Mouse (Mus musculus): ENCODE data around the gene Mpp3.
"Not testable (repeated sequence)": the region's sequence is repeated elsewhere in the genome, so short reads cannot be mapped to it uniquely, and the experiment has no call there.

The Mpp3 gene

GRCm38 (mm10) chr11:102013201-102013600, 15.1 kb downstream of the Mpp3 start:
- no peak for DNase-seq (ENCODE audit: inconsistent age in 2 of 2, low spot score in 1 of 2)

GRCm38 (mm10) chr11:102011510-102011909, 16.8 kb downstream of the Mpp3 start:
- DNase-seq (ENCODE audit: inconsistent age in 2 of 2, low spot score in 1 of 2), result no peak

GRCm38 (mm10) chr11:102010140-102010539, 18.1 kb downstream of the Mpp3 start:
- DNase-seq (ENCODE audit: inconsistent age in 2 of 2, low spot score in 1 of 2), result no peak

- no peak for DNase-seq (ENCODE audit: inconsistent age in 2 of 2, low spot score in 1 of 2)
Measured at GRCm38 (mm10) chr11:102008954-102009637, 19.2 kb downstream of the Mpp3 start.

GRCm38 (mm10) chr11:102008372-102008771, 19.9 kb downstream of the Mpp3 start:
- no peak for DNase-seq (ENCODE audit: inconsistent age in 2 of 2, low spot score in 1 of 2)

GRCm38 (mm10) chr11:102006688-102007087, 21.6 kb downstream of the Mpp3 start:
- DNase-seq (ENCODE audit: inconsistent age in 2 of 2, low spot score in 1 of 2), result no peak

- peak in 1 of 2 experiments; percentile 54 for DNase-seq (ENCODE audit: inconsistent age in 2 of 2, low spot score in 1 of 2)
Measured at GRCm38 (mm10) chr11:102006271-102006670, 22.0 kb downstream of the Mpp3 start.

- DNase-seq (ENCODE audit: inconsistent age in 2 of 2, low spot score in 1 of 2), result no peak
Measured at GRCm38 (mm10) chr11:102004251-102004650, 24.0 kb downstream of the Mpp3 start.

GRCm38 (mm10) chr11:101999466-101999865, 28.8 kb downstream of the Mpp3 start:
- DNase-seq (ENCODE audit: inconsistent age in 2 of 2, low spot score in 1 of 2), result no peak

GRCm38 (mm10) chr11:101998258-101998657, 30.0 kb downstream of the Mpp3 start:
- DNase-seq (ENCODE audit: inconsistent age in 2 of 2, low spot score in 1 of 2), result no peak

GRCm38 (mm10) chr11:101995938-101996337, 32.3 kb downstream of the Mpp3 start:
- no peak for DNase-seq (ENCODE audit: inconsistent age in 2 of 2, low spot score in 1 of 2)

GRCm38 (mm10) chr11:101994100-101994499, 34.2 kb downstream of the Mpp3 start:
- no peak for DNase-seq (ENCODE audit: inconsistent age in 2 of 2, low spot score in 1 of 2)

- DNase-seq (ENCODE audit: inconsistent age in 2 of 2, low spot score in 1 of 2), result no peak
Measured at GRCm38 (mm10) chr11:101992411-101992810, 35.9 kb downstream of the Mpp3 start.

- DNase-seq (ENCODE audit: inconsistent age in 2 of 2, low spot score in 1 of 2), result no peak
Measured at GRCm38 (mm10) chr11:101991813-101992212, 36.4 kb downstream of the Mpp3 start.

GRCm38 (mm10) chr11:101990244-101990643, 38.0 kb downstream of the Mpp3 start:
- DNase-seq (ENCODE audit: inconsistent age in 2 of 2, low spot score in 1 of 2), result no peak

- DNase-seq (ENCODE audit: inconsistent age in 2 of 2, low spot score in 1 of 2), result no peak
Measured at GRCm38 (mm10) chr11:101986913-101987312, 41.3 kb downstream of the Mpp3 start, which contains the start of gene Dusp3. Gene Dusp3, minus strand, starts transcription at chr11:101987013.

- peak; percentile 85 to 96 for DNase-seq (ENCODE audit: inconsistent age in 2 of 2, low spot score in 1 of 2)
Measured at GRCm38 (mm10) chr11:101985990-101986389, 42.3 kb downstream of the Mpp3 start.

- DNase-seq (ENCODE audit: inconsistent age in 2 of 2, low spot score in 1 of 2), result not testable (repeated sequence)
Measured at GRCm38 (mm10) chr11:101985450-101985849, 42.8 kb downstream of the Mpp3 start.

- DNase-seq (ENCODE audit: inconsistent age in 2 of 2, low spot score in 1 of 2), result peak; percentile 97 to 98
Measured at GRCm38 (mm10) chr11:101984054-101985025, 43.9 kb downstream of the Mpp3 start, which contains the start of gene Cfap97d1. Gene Cfap97d1, plus strand, starts transcription at chr11:101984279.

- peak in 1 of 2 experiments; percentile 24 for DNase-seq (ENCODE audit: inconsistent age in 2 of 2, low spot score in 1 of 2)
Measured at GRCm38 (mm10) chr11:101983431-101983921, 44.8 kb downstream of the Mpp3 start.

- DNase-seq (ENCODE audit: inconsistent age in 2 of 2, low spot score in 1 of 2), result peak; percentile 37 to 66
Measured at GRCm38 (mm10) chr11:101982981-101983411, 45.3 kb downstream of the Mpp3 start.

All from adrenal gland, adult (tissue).